Mouse (Mus musculus): ENCODE results near the gene Tdrd12. TPM values are rescaled to one million over a fixed set of nuclear protein-coding genes. Genes with fewer than 3 reads are reported as not detected.
"Not testable (repeated sequence)": the region's sequence is repeated elsewhere in the genome, so short reads cannot be mapped to it uniquely, and the experiment has no call there.

The Tdrd12 gene
- total RNA-seq (2022): under 1 TPM in 2 of 4 experiments, not detected in 2; 0.16 to 0.63 TPM

DNA sequence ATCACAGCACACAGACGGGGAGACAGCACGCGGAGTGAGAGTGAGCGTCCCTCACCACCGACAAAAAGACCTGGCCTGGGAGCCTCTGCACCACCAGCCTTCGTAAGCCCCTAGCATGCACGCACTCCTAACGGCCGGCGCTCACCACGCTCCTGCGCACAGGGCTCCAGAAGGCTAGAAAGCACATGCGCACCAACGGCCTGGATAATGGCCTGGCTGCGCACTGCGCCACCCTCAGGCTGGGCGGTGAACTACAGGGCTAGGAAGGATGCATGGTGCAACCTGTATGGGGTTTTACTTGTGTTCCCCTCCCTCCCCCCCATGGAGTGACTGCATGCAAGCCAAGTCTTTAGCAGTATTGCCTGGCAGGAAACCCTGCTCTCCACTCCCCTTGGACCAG is at the start of gene Tdrd12:
Gene Tdrd12, minus strand, starts transcription at position 184 of the 400 bp plus-strand sequence.
- no peak for DNase-seq

DNA sequence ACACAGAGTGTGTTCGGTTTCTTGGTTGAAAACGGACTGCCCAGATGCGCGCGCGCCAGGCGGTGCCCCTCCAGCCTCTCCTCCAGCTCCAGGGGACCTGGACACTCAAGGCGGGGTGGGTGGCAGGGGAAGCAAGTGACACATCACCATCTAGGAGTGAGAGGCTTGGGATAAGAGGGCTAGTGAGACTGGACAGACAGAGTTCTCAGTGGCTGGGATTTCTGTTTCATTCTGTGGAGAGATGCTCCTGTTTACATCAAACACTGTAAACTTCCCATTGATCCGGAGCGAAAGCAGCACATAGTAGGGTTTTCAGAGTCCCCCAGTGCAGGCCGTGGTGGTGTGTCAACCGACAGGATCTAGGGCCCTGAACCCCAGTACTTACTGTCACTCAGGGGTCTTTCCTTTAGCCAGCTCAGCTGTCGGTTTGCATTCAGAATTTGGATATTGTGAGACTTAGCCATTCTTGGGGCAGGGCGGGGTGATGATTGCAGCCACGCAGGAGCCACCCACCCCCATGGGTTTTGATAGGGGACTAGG is 49.4 kb upstream of the Tdrd12 start:
- no peak for DNase-seq

DNA sequence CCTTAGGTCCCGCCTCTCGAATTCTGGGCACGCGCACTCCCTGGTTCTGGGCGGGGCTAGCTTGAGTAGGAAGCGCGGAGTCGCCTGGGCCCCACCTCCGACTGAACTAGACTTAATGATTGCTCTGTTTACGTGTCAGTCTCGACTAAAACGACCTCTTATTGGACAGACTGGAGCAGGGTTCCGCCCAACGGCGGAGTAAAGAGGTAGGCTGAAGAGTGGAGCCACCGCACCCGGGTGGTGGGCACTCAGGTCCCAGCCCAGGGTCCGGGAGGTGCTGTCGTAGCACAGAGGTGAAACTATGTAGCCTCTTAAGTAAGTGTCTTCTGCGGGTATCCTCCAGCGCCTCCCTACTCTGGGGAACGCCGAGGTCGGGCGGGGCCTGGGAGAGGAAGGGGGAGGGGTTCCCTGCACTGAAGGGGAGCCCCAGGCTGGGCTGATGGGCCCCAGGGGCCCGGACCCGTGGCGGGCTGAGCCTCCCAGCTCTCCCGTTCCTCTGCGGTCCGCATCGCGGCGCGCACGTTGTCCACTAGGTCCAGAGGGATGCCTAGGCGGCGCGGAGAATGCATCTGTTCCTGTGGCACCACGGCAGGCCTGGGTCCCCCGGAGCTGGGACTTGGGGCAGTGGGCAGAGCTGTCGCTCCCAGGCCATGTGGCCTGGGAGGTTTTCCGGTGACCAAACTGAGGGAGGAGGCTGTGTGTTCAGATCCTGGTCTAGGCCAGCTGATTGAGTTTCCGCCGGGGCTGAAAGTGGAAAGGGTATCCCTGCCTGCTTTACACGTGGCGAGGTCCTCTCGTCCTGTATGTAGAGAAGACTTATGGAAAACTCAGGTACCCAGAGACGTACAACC is 48.7 kb upstream of the Tdrd12 start, which contains the start of gene Ankrd27:
Gene Ankrd27, plus strand, starts transcription at position 190 of the 851 bp plus-strand sequence.
- peak; percentile 94 for DNase-seq

DNA sequence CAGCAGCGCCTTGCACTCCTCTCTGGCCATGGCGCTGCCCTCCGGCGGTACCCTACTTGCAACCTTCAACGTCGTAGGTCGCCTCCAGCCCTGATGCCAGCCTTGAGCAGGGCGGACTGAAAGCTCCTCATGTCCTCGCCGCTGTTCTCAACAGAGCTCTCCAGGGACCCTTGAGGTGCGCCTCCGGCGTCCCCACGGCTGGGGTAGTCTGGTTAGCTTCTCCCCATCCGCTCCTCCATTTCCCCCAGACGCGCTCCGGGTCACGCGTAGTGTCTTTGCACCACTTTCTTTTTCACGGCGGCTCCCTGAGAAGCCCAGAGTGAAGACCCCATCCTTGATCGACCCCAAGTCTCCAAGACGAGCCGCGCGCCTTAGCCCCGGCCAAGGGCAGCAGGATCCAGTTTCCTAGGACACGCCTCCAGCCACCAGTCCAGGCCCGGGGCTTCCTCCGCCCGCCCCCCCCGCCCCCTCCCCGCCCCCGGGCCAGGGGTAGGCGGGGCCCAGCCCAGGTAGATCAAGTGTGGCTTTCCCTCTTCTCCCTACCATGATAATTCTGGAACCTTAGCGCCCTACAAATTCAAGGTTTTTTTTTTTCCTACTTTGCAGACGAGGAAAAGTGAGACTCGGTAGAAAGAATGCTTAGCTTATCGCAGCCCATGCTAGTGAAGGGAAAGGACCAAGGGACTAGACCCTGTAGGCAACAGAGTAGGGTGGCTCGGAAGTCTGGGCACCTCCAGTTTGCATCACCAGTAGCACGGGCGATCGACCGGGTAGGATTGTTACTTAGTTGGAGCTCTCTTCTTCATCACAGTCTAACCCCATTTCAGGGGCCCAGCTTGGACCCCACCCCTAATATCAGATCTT is 47.9 kb upstream of the Tdrd12 start, which contains the start of gene Rgs9bp:
Gene Rgs9bp, minus strand, starts transcription at position 392 of the 864 bp plus-strand sequence.
- no peak for DNase-seq

DNA sequence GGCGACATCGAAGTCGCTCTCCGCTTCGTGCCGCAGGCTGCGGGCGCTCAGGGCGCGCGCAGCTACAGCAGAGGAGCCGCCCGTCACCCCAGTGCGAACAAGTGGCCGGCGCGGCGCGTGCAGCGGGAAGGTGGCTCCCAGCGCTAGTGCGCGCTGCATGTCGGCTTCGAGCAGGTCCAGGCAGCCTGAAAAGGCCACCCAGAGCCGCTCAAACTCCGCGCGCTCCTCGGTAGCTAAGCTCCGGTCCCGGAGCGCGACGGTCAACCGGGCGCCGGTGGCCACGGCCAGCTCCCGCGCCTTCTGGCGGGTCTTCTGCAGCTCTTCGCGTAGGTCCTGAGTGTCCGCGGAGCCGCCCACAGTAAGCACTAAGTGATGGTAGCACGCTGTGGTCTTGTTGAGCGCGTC is 47.2 kb upstream of the Tdrd12 start:
- DNase-seq: no peak

DNA sequence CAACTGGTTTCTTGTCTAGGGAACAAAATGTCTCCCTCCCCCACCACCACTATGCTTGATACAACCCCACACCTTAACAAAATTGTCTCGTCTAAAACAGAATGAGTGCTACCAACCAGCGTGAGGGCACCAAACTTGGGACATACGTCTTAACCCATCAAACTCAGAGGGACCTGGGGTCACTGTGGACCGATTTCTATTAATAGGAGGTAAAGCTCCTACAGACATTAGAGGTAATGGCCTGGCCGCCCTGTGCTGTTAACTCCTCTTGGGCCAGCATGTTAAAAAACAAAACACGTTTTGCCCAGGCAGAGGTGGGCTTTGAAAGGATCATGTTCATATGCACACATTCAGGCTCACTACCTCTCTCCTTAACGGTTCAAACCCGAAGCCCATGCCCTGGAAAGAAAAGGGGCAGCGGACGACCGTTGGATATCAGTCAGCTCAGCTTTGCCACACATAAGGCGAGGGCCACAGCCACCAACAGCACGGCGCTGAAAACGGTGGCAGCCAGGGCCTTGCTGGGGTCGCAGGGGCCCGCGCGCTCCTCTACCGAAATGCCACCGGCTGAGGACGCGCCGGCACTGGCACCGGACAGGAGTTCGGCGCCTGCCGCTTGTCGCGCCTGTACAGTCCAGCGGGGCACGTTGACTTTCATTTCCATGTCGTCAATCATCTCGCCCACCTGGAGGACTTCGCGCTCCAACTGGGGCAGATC is 46.7 kb upstream of the Tdrd12 start:
- DNase-seq: no peak

DNA sequence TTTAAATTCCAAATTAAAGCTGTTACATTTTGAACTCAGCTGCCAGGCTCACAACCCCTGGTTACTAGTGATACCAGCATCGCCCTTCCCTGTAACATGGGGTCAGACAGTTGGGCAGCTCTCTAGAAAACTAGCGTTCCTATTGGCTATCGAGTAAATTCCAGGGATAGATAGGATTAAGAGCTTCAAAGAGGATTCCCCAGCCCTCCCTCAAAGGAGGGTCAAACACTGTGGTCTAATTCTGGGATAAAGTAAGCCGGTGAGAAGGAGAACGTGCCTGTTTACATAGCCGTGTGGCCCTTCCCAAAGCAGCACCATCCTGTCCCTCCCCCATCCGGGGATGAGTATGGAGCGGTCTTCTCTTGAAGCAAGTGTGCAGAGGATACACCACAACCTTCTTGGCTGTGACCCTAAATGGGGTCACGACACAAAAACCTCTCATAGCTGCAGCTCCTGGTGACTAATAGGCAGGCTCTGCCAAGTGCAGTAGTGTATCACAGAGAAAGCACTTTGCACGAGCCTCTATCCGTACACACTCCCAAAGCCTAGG is 46.0 kb upstream of the Tdrd12 start:
- DNase-seq: no peak

DNA sequence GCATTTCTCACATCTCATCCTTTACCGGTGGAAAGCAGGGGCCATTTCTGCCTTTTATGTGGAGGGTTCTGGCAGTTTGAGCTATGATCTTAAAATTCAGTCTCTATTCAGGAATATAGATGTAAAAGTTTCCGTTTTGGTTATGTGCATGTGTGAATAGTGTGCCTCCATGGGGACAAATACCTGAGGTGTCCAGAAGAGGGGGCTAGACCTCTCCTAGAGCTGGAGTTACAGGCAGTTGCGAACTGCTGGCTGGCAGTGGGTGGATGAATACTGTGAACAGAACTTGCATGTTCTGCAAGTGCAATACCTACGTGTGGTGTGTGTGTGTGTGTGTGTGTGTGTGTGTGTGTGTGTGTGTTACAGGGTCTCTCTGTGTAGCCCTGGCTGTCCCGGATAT is 45.2 kb upstream of the Tdrd12 start:
- DNase-seq: no peak

DNA sequence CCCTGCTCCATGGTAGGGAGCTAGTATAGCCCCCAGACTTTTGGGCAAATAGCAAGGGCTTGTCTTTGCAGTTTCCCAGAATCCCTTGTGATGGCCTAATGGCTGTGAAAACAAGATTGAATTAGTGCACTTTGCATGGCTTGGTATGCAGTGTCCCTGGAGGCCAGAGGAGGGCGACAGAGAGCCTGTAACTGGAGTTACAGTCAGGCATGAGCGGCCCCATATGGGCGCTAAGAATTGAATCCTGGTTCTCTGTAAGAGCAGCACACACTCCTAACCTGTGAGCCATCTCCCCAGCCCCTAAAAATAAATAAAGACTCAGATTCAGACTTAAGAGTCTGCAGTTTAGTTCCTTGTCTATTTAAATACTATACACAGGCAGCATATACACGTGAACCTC is 42.3 kb upstream of the Tdrd12 start:
- DNase-seq: no peak

DNA sequence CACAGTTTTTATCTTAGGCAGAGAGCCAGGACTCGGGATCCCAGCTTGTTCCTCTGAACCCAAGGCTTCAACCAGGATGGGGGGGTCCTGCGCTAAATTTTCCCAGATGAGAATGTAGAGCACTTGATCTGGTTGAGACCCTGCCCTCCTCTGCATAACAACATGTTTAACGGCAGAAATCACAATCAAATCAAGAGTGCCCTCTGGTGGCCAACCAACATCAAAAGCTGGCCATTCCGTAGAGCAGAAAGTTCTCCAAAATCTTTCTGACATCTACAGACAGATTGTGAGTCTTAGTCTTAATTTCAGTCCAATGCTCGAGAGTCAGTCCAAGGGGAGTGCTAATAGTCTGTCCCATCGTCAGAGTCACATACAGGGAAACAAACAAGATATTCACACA is 33.3 kb upstream of the Tdrd12 start:
- DNase-seq: not testable (repeated sequence)

DNA sequence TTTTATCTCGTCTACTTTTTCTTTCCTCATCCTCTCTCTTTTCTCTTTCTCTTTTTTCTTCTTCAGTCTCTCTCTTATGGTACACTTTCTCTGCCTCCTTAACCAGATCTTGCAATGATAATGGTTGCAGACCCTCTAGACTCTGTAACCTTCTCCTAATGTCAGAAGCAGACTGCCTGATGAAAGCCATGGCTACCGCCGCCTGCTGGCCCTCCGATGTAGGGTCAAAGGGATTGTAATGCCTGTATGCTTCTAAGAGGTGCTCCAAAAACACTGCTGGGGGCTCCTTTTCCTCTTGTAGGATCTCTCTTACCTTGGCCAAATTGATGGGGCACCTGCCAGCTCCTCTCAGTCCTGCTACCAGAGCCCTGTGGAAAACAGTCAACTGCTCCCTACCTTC is 32.2 kb upstream of the Tdrd12 start:
- DNase-seq: not testable (repeated sequence)

DNA sequence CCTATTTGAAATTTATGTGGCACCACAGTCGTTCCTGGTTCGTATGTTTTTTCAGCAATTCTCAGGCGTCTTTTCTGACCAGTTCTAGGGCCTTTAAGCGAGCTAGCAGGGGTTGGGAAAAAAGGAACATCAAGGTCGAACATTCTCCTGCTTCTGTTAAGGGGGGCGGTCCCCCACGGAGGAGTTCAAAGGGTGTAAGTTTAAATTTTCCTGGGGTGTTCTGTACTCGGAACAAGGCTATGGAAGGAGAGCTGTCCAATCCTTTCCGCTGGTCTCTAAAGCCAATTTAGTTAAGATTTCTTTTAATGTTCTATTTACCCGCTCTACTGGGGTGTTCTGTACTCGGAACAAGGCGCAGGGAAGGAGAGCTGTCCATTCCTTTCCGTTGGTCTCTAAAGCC is 28.4 kb upstream of the Tdrd12 start:
- not testable (repeated sequence) for DNase-seq

DNA sequence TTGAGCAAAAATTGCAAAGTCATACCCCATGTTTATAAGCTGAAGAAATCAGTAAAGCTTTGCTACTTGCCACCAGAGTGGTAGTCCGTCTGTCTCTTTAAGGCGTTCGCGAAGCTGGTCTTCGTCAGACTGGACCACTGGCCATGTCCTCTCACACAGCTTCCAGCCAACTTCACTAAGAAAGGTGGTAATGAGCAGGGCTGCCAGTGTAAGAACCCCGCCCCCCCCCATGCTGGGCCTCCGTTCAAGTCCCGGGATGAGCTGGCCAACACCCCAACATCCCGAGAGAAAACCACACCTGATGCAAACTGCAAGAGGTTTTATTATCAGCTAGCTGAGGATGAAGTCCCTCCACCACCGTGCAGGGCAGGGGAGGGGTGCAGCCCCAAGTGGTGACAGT is 27.3 kb upstream of the Tdrd12 start:
- not testable (repeated sequence) for DNase-seq

DNA sequence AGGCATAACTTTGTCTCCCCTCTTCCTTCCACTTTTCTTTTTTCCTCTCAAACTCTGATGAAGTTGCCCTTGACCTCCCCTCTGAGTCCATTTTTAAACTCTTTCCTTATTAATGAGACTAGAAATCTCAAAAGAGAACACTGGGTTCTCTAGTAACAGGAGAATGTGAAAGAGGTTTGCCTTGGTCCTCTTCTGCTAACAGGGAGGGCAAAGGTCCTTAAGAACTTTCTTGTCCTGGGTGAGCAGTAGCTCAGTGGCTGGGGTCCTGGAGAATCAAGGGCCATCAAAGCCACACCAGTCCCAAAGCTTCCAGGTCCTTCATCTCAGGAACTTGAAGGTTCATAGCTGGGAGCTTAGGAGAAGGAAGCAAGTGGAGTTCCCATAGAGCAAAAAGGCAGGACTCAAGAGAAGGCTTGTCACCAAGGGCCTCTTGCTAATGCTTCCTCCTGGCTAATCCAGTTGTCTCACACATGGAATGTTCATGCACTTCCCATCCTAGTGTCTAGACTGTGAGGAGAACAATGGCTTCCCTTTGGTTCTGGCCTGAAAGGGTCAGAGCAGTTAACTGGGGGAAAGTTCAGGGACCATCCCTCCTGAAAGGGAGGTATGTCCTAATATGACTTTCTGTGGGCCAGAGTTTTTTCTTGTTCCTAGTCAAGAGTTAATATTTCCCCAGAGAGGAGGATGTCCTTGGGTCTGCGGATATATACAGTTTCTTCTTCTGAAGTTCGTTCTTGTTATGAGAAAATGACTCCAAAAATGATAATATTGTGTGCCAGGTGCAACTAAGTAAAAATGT is 26.7 kb upstream of the Tdrd12 start:
- no peak for DNase-seq

DNA sequence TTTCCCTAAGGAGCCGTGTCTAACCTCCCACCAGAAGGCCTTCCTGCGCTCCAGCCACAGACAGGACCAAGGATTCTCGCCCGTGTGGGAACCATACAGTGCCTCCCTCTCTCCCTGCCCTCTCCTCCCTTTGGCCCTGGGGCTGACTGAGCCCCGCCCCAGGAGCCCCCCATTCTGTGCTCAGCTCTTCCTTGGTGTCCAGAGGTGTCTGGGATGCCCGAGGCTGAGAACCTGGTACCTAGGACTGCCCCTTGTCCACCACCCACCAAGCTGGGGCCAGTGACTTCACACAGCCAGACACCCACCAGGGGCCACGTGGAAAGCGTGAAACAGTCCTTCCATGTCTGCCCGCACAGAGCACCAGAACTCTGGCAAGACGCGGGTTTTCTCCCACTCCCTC is 25.5 kb upstream of the Tdrd12 start:
- no peak for DNase-seq

DNA sequence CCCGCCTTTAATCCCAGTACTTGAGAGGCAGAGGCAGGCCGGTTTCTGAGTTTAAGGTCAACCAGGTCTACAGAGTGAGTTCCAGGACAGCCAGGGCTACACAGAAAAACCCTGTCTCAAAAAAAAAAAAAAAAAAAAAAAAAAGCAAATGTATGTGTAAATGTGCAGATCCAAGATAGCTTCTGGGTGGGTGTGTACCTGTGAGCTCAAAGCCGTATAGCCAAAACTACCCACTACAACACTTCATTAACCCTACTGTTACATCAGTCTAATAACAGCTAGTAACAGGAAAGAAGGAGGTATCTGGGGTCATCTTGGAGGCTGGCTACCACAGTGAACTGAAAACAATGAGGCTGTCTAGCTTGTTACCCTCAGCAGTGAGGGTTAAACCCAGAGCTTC is 22.3 kb upstream of the Tdrd12 start:
- no peak for DNase-seq

DNA sequence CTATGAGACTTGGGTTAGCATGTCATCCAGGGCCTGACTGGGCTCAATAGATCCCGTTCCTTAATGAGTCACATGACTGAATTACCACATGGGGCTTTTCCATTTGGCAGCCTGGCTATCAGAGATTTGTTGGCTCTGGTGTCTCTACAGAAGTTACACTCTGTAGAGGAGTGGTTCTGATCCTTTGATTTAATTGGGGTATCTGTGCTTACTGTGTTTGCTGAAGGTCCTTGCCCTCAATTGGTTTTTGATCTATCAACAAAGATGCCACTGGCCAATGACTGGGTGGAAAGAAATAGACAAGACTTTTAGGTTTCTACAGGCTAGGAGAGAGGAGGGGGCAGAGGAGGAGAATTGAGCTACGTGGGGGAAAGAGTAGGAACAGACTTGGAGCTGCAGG is 21.1 kb upstream of the Tdrd12 start:
- DNase-seq: no peak

DNA sequence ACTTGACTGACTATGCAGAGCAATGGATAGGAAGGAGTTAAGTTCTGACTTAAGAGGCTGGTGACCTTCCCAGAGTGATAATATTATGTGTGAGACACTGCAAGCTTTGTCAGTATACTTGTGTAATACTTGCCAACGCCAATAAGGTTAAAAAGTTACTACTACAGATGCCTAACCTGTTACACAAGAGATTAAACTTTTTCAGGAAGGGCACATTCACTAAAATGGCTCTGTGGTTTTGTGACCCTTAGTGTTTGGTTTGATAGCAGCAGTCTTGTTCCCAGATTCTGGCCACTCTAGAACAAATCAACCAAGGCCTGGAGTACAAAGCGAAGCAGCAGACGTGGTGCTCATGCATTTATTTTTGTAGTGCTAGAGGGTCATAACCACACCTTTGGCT is 20.0 kb upstream of the Tdrd12 start:
- DNase-seq: no peak

DNA sequence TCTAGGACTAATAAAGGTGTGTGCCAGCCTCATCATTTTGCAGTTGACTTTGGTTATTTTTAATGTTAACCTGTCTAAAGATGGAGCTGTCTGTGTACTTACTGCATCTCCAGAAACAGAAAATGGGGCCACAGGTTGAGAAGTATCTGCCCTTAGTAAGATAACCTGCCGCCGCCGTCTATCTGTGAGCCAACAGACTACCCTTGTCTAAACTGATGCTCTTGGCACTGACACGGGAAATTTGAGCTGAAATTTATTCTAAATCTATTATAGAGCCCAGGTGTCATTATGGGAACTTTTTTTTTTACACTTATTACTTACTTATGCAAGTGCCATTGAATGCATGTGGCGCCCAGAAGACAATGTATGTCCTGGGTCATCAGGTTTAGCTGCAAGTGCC is 19.4 kb upstream of the Tdrd12 start:
- no peak for DNase-seq

DNA sequence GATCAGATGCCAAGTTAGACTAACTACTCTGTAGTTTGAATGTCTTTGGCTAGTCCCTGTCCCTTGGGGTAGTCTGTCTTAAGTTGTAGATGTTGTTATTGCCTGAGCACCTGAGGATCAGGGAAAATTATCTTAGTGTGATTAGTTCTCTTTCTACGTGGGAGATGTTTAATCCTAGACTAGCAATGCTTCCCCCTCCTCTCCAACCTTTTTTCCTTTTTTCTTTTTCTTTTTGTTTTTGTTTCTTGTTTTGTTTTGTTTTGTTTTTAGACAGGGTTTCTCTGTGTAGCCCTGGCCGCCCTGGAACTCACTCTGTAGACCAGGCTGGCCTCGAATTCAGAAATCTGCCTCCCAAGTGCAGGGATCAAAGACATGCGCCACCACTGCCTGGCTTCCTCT is 18.7 kb upstream of the Tdrd12 start, which contains the start of gene Nudt19:
Gene Nudt19, minus strand, starts transcription at position 100 of the 399 bp plus-strand sequence.
- DNase-seq: no peak
